Mouse (Mus musculus): Measurements from ENCODE around the gene Itga5.
"Not testable (repeated sequence)": the region's sequence is repeated elsewhere in the genome, so short reads cannot be mapped to it uniquely, and the experiment has no call there.

Gene Itga5

DNA sequence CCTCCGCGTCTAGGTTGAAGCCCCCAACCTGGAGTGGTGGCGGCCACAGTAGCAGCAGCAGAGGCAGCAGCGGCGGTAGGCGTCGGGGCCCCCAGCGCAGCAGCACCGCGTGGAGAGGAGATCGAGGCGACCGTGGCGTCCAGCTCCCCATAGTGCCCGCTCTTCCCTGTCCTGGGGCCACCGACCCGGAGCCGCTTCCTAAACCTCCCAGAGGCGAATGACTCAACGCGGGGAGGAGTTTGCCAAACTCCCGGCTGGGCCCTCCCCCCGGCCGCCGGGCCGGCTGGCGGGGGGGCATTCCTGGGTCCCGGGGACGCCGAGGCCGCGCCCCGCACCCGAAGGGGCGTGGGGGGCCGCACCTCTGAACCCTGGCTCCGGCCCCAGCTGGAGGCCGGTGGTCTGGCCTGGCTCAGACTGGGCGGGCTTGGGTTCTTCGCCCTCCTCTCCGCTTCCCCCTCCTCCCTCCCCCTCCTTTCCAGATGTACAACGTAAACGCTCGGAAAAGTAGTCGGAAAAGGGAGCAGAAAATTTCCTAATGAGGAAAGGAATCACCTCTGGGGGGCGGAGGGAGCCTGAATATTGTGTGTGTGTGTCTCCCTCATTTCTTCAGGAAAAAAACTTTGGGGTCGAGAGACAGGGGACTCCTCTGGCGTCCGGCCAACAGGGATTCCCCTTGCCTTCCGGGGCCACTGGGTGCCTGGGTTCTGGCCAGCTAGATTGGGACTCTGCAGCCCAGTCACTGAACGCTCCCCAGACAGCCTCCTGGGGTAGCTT, at the start of gene Itga5:
Gene Itga5 (minus strand): TSS at position 388 of the 774 bp plus-strand sequence.
- DNase-seq: no peak

DNA sequence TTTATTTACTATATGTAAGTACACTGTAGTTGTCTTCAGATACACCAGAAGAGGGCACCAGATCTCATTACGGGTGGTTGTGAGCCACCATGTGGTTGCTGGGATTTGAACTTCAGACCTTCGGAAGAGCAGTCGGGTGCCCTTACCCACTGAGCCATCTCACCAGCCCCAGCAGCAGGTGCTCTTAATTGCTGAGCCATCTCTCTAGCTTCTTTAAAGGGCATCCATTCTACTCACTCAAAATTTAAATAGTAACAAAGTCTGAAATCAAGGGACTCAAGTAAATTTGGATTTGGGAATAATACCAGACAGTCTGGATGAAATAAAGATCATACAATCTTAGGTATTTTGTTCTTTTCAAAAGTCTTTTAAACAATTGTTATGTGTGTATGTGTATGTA, 39.0 kb upstream of the Itga5 start:
- DNase-seq: not testable (repeated sequence)

DNA sequence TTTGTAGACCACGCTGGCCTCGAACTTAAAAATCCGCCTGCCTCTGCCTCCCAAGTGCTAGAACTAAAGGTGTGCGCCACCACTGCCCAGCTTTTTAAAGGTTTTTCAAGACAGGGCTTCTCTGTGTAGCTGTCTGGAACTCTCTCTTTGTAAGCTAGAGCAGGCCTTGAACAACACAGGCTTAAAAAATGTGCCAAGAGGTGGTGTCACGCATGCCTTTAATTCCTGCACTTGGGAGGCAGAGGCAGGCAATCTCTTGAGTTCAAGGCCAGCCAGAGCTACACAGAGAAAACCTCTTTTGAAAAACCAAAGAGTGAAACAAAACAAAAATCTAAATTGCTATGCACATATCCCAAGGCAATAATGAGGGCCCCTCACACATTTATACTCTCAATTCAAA, 34.8 kb upstream of the Itga5 start:
- no peak for DNase-seq

DNA sequence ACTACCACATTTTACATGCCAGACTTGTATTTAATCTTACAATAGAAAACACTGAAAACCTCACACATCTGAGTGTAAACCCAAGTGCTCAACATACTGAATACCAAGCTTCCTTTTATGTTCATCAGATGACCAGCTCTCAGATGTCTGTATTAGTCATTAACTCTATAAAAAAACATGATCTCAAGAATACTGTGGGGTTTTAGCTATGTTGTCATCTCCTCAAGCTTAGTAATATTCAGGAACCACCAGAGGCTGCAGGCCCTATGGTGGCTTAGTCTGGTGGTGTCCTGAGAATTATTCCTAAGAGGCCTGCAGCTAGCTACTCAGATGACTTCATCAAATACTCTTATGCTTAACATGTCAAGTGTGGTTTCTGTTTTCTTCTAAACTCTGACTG, 27.0 kb upstream of the Itga5 start:
- DNase-seq: no peak

GRCm38 (mm10) chr15:103388556-103389145, 22.1 kb upstream of the Itga5 start:
- DNase-seq: no peak

DNA sequence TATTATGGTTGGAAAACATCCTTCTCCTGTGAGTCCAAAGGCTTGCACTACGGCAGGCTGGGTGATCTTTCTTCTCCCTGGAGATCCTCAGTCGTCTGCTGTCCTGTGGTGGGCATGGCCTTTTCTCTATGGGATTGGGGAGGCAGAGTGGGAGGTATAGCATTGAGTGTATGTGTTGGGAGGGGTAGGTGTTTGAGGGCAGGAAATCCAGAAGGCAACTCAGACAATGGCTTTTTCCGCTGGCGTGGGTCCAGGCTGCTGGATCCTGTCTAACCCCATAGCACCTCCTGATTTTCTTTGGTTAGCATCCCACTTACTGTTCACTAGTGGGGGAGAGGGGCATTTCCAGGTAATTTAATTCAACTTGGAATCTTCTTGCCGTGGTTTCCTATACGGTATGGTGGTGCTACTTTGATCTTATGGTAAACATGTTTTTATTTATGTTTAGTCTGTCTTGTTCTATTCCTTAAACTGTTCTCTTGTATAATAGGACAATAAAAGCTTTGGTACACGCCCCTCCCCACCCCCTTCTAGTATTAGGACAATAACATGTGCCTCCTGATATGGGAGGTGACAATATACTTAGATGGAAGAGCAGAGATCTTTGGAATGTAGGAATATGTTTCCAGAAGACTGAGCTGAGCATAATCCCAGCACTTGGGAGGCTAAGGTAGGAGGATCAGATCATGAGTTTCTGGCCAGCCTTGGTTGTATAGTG, 17.4 kb upstream of the Itga5 start:
- no peak for DNase-seq

DNA sequence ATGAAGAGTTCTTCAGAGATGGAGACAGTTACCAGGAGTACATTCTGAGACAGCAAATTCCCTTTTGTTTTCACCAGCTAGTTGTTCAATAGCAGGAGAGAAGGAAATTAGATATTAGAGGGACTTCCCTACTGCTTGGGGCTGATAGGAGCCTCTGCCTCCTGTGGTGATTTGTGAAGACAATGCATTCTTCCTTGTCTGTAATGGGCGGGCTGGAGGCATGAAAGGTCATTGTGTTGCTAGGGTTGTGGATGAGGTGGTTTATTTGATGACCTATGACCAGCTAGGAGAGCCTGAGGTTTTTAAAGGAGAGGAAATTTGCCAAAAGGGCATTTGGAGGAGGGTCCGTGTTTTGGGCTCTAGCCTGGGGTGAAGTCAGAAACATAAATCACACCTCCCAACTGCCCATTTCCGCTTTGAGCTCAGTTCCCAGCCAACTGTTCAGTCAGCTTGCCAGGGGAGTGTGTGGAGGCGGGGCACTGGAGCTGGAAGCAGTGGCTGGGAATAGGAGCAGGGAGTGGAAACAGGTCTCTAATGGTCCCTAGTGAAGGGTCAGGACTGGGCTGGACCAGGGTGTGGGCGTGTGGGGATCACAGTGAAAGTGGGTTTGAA, 16.3 kb upstream of the Itga5 start:
- DNase-seq: no peak

GRCm38 (mm10) chr15:103382075-103382474, 15.5 kb upstream of the Itga5 start:
- no peak for DNase-seq

DNA sequence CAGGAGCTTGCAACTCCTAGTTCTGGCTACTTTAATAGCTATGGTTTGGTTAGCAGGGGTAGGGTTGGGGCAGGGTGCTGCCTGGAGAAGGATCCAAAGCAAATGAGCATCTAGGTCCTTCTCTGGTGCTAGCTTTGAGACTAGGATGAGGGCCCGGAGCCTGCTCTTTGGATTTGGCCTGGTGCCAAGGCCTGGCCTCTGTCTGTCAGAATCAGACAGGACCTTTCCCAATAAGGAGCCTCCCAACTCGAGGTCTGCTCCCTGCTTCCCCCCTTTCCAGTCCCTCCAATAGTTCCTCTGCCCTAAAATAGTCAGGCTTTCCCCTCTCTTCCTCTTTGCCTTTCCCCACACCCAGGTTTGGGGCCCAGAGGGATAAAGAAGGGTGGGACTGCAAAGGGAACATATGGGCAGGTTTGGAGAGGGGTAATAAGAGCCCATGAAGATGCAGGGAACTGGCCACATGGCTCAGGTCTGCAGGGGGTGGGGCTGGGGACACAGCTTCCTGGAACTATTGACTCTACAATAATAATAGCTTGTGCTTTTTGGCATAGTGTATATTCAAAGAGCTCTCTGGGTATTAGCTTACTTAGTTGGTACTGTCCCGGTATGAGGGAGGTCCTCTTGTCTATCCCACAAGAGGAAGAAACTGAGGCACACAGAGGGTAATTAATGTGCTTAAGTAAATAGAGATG, 12.2 kb upstream of the Itga5 start:
- no peak for DNase-seq

GRCm38 (mm10) chr15:103377752-103378664, 11.4 kb upstream of the Itga5 start:
- DNase-seq: no peak

DNA sequence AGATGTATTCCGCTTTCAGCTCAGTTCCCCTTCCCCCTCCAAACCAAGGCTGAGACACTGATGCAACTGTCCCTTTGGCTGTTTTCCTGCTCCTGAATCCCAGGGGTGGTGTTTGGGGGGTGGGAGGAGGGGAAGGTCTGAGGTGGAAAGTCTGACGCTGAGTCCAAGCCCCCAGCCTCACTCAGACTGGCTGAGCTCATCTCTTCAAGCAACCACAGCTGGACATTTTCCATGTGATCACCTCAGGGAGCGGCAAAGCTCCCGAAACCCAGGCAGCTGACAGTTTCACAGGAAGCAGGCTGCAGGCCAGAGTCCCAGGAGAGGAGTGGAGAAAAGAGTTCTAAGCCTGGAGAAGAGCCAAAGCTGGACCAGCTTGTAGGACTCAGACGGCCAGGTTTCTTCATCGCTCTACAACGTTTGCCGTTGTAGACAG, 10.3 kb upstream of the Itga5 start:
- no peak for DNase-seq

DNA sequence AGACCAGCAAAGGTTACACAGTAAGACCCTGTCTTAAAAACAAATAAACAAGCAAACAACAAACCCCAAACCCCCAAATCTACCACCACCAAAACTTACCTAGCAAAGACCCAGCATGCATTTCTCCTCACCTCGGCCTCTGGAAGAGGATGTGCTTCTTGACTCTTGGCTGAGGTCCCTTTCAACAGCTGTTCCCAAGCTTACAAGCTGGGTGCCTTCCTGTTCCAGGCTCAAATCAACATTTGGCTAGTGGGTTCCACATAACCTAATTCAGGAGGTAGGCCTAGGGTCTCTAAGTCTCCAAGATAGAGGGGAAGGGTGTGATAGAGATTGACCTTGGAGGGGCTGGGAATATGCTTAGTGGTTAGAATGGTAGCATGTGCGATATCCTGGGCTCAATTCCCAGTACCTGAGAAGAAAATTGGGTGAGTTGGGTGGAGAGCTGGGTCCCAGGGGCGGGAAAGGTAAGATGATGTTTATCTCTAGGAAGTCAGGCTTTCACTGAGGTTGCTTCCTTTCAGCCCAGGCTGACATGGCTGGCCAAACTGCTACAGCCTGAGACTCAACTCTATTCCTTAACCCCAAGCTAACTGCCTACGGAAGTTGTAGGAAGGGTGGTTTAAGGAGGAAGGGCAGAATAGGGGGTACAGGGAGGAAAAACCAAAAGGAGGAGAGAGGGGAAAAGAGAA, 8.7 kb upstream of the Itga5 start:
- no peak for DNase-seq

DNA sequence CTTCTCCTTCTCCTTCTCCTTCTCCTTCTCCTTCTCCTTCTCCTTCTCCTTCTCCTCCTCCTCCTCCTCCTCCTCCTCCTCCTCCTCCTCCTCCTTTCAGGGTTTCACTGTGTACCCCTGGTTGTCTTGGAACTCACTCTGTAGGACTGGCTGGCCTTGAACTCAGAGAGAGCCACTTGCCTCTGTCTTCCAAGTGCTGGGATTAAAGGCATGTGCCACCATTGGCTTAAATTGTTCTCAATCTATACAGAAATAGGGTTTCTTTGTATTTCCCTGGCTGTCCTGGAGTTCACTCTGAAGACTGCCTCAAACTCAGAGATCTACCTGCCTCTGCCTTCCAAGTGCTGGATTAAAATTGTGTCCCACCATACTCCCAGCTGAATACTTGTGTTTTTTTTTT, 5.9 kb upstream of the Itga5 start:
- DNase-seq: no peak

- DNase-seq: no peak
Observed at GRCm38 (mm10) chr15:103371741-103372140, 5.2 kb upstream of the Itga5 start.

GRCm38 (mm10) chr15:103371208-103371607, 4.6 kb upstream of the Itga5 start:
- no peak for DNase-seq

DNA sequence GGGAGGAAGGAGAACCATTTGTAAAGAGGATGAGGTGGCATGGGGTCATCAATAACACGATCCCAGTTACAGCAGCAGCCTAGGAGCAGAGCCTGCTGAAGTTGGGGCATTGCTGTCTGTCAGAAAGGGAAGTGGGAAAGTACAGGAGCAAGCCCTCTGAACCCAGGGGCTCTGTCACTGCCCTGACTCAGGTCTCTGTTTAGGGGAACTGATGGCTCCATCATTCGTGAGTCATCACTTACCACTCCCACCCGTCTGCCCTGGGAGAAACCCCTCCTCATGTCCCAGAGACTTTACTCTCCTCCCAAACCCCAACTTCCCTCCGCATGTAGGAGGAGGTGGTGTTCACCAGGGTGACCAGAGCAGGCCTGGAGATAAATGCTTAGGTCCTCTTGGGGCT, 3.9 kb upstream of the Itga5 start:
- DNase-seq: no peak

DNA sequence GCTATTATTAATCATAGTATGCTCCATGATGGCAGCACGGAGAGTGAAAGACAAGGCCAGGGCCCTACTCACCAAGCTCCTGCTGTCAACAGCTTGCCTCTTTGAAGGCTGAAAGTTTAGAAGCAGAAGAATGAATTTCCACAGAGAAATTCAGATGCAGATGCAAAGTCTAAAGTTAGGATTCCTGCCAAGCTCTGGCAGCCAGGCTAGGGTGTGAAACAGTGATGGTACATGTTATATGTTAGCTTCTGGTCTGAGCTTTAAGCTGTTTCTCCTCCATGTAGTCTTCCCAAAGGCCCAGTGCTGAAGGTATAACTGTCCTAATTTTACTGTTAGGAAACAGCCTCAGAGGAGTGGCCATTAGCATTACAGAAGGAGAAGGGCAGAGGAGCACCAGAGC, 2.6 kb upstream of the Itga5 start:
- DNase-seq: no peak

- DNase-seq: no peak
Observed at GRCm38 (mm10) chr15:103368179-103368940, 1.8 kb upstream of the Itga5 start.

DNA sequence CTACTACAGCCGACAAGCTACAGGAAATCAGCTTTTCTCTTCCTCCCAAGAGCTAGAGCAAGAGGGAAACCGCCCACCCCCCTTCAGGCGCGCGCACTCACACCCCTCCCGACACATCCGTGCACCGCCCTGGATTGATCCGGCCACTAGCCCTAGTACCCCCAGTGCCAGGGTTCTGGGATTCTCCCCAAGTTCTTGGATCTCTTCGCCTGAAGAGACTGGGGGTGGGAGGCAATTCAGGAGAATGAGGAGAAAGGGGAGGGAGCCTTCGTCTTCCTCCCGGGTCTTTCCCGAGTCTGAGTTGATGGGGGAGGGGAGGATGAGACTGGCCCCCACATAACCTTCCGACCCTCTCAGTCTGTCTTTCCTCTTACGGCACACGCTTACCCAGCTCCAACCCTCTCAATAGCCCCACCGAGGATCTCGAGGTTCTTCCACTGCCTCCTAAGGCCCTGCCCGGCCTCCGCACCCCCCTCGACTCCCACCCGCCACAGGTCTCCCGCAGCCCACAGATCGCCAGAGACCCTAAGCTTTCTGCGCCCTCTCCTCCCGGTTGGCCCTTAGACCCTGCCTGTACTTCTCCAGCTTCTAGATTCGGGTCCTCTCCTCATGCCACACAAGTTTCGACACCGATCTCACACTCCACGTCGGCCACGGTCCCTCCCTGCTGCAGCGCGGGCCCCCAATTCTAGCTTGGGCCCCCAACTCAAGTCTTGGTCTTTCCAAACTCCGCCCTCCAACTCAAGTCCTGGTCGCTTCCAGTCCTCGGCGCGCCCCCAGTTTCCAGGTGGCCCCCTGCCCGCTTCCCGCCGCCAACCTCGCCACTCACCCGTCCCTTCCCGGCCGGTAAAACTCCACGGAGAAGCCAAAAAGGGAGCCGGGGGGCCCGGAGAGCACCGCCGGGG, 840 bp downstream of the Itga5 start:
- DNase-seq: no peak
